Mouse (Mus musculus): Measurements from ENCODE around the gene Fbxw21.

GRCm38 (mm10) chr9:109102541-109102940, 59.3 kb downstream of the Fbxw21 start:
- TF ChIP-seq EP300 (optimal IDR thresholded peaks at IDR 0.05) (no peak), CTCF (IDR thresholded peaks at IDR 0.05; ENCODE audit: low read depth) (no peak)
